Mouse (Mus musculus) intestine, embryonic 14.5 days (tissue): ENCODE data around the gene Phactr3. TPM values are rescaled to one million over a fixed set of nuclear protein-coding genes. Genes with fewer than 3 reads are reported as not detected.
A peak's percentile ranks its signal among the peaks of the same experiment; 100 is the strongest.
"Not testable (repeated sequence)": the region's sequence is repeated elsewhere in the genome, so short reads cannot be mapped to it uniquely, and the experiment has no call there.

ENCODE experiments used
- ATAC-seq: fragments of 200-750 bp; cut with Nextera tagmentation; replicated peaks from 2 replicates; pipeline ENCODE4 v1.8.0; 2017; ENCODE audit warnings: low read depth, moderate number of reproducible peaks, moderate TSS enrichment, moderate library complexity; ENCODE audit not compliant: low FRiP score, low TSS enrichment
- DNase-seq: peaks from one replicate; pipeline ENCODE4 v3.0.0-alpha.2; 2018; ENCODE audit warnings: low spot score
- H3K27ac ChIP-seq: fragments of 300-500 bp; sonication (generic); 2 replicates; pipeline ENCODE4 v1.5.1; 2014; ENCODE audit warnings: low read depth, mild to moderate bottlenecking, control low read depth
- H3K27me3 ChIP-seq: fragments of 300-500 bp; sonication (generic); replicated peaks from 2 replicates; pipeline ENCODE4 v1.6.1; 2014; ENCODE audit warnings: low read length, control low read depth; ENCODE audit not compliant: control insufficient read depth, insufficient read depth
- H3K36me3 ChIP-seq: fragments of 300-500 bp; sonication (generic); 2 replicates; pipeline ENCODE4 v1.6.1; 2014; ENCODE audit warnings: low read length, control low read depth; ENCODE audit not compliant: control insufficient read depth, insufficient read depth
- H3K4me1 ChIP-seq: fragments of 300-500 bp; sonication (generic); replicated peaks from 2 replicates; pipeline ENCODE4 v1.6.1; 2014; ENCODE audit warnings: low read length, control low read depth, mixed read lengths; ENCODE audit not compliant: control insufficient read depth, insufficient read depth
- H3K4me2 ChIP-seq: fragments of 300-500 bp; sonication (generic); 2 replicates; pipeline ENCODE4 v1.6.1; 2014; ENCODE audit warnings: low read length
- H3K4me3 ChIP-seq: fragments of 300-500 bp; sonication (generic); 2 replicates; pipeline ENCODE4 v1.5.1; 2014; ENCODE audit warnings: low read depth, low read length, control low read depth, mixed read lengths
- H3K9ac ChIP-seq: fragments of 300-500 bp; sonication (generic); 2 replicates; pipeline ENCODE4 v1.6.1; 2014; ENCODE audit warnings: mild to moderate bottlenecking, low read length
- H3K9me3 ChIP-seq: fragments of 300-500 bp; sonication (generic); 2 replicates; pipeline ENCODE4 v1.6.1; 2016; ENCODE audit warnings: low read length, control low read depth; ENCODE audit not compliant: control insufficient read depth
- WGBS: fragments of 180-500 bp; shearing (Covaris S2); extraction: QIAGEN DNeasy Blood & Tissue Kit; methylation state at CpG from one replicate; pipeline ENCODE4 v1.1.7; 2014; 5-methylcytosine and 5-hydroxymethylcytosine counted together
- polyA plus RNA-seq: library from polyadenylated mRNA; unstranded; fragments of >200 nt; fragmentation: Nextera tagmentation; extraction: Ambion mirVana; gene quantifications from 2 replicates; pipeline ENCODE4 v1.2.1, GENCODE M21; 2014

The Phactr3 gene
- polyA plus RNA-seq, 1 experiment from 2014 or later: 2.3 TPM

- DNase-seq: no peak
Observed at GRCm38 (mm10) chr2:178326067-178326466, 207.3 kb downstream of the Phactr3 start.

GRCm38 (mm10) chr2:178326750-178327465, 208.1 kb downstream of the Phactr3 start:
- ATAC-seq (peak; percentile 24; the same call in 1 of the 2 replicates), DNase-seq (no peak)
- H3K9me3 ChIP-seq: no peaks in the 10 kb centered on the region
- H3K9ac ChIP-seq: no peak overlapping the region
- H3K4me3 ChIP-seq: no peak overlapping the region
- H3K27ac ChIP-seq: no peak overlapping the region
- no peaks in the 10 kb centered on the region for H3K36me3 ChIP-seq
- peaks cover 10% of the 10 kb centered on the region for H3K4me1 ChIP-seq
- 17% methylated on average over 5 of the region's 5 CpGs for WGBS
- H3K4me2 ChIP-seq: peak overlapping the region; percentile 24
- H3K27me3 ChIP-seq: no peaks in the 10 kb centered on the region

More at GRCm38 (mm10) chr2:178326067-178326466, 207.3 kb downstream of the Phactr3 start:
- no peak for ATAC-seq
- no peaks in the 10 kb centered on the region for H3K9me3 ChIP-seq
- no peak overlapping the region for H3K4me2 ChIP-seq
- H3K36me3 ChIP-seq: no peaks in the 10 kb centered on the region
- H3K4me3 ChIP-seq: no peak overlapping the region
- H3K4me1 ChIP-seq: peaks cover 10% of the 10 kb centered on the region
- H3K27me3 ChIP-seq: no peaks in the 10 kb centered on the region
- H3K9ac ChIP-seq: no peak overlapping the region
- H3K27ac ChIP-seq: no peak overlapping the region
- WGBS: 93% methylated on average over 10 of the region's 10 CpGs

- peaks cover 10% of the 10 kb centered on the region for H3K4me1 ChIP-seq
- peak overlapping the region; percentile 24 for H3K4me2 ChIP-seq
- DNase-seq (peak; percentile 75), ATAC-seq (peak; percentile 93)
- no peaks in the 10 kb centered on the region for H3K9me3 ChIP-seq
- H3K9ac ChIP-seq: no peak overlapping the region
- H3K36me3 ChIP-seq: no peaks in the 10 kb centered on the region
- H3K4me3 ChIP-seq: no peak overlapping the region
- H3K27ac ChIP-seq: no peak overlapping the region
- no peaks in the 10 kb centered on the region for H3K27me3 ChIP-seq
- 10% methylated on average over 12 of the region's 12 CpGs for WGBS
Observed at GRCm38 (mm10) chr2:178327466-178328040, 208.8 kb downstream of the Phactr3 start.

GRCm38 (mm10) chr2:178329551-178329950, 210.8 kb downstream of the Phactr3 start:
- 77% methylated on average over 5 of the region's 5 CpGs for WGBS
- Histone ChIP-seq H3K9ac (no peak overlapping the region), H3K27ac (no peak overlapping the region), H3K4me2 (no peak overlapping the region), H3K27me3 (no peaks in the 10 kb centered on the region), H3K4me1 (peaks cover 10% of the 10 kb centered on the region), H3K36me3 (no peaks in the 10 kb centered on the region), H3K9me3 (no peaks in the 10 kb centered on the region), H3K4me3 (no peak overlapping the region)
- DNase-seq (no peak), ATAC-seq (no peak)

- WGBS: 55% methylated on average over 1 of the region's 1 CpGs
Observed at GRCm38 (mm10) chr2:178329986-178330385, 211.2 kb downstream of the Phactr3 start.

GRCm38 (mm10) chr2:178337878-178338277, 219.1 kb downstream of the Phactr3 start:
- H3K27me3 ChIP-seq: no peaks in the 10 kb centered on the region
- H3K9ac ChIP-seq: no peak overlapping the region
- H3K4me3 ChIP-seq: no peak overlapping the region
- no peak overlapping the region for H3K27ac ChIP-seq
- H3K9me3 ChIP-seq: no peaks in the 10 kb centered on the region
- no peak for ATAC-seq
- DNase-seq: no peak
- no peaks in the 10 kb centered on the region for H3K36me3 ChIP-seq
- H3K4me2 ChIP-seq: no peak overlapping the region
- H3K4me1 ChIP-seq: no peaks in the 10 kb centered on the region
- 42% methylated on average over 1 of the region's 1 CpGs for WGBS

More at GRCm38 (mm10) chr2:178329986-178330385, 211.2 kb downstream of the Phactr3 start:
- no peak overlapping the region for H3K4me3 ChIP-seq
- H3K27me3 ChIP-seq: no peaks in the 10 kb centered on the region
- no peaks in the 10 kb centered on the region for H3K36me3 ChIP-seq
- DNase-seq: no peak
- no peak overlapping the region for H3K27ac ChIP-seq
- H3K9ac ChIP-seq: no peak overlapping the region
- no peak for ATAC-seq
- no peaks in the 10 kb centered on the region for H3K9me3 ChIP-seq
- H3K4me2 ChIP-seq: no peak overlapping the region
- peaks cover 10% of the 10 kb centered on the region for H3K4me1 ChIP-seq

GRCm38 (mm10) chr2:178339044-178339443, 220.3 kb downstream of the Phactr3 start:
- H3K4me1 ChIP-seq: no peaks in the 10 kb centered on the region
- no peak overlapping the region for H3K4me3 ChIP-seq
- 2% methylated on average over 2 of the region's 2 CpGs for WGBS
- ATAC-seq: no peak
- H3K9me3 ChIP-seq: no peaks in the 10 kb centered on the region
- no peaks in the 10 kb centered on the region for H3K36me3 ChIP-seq
- no peak overlapping the region for H3K27ac ChIP-seq
- no peak overlapping the region for H3K9ac ChIP-seq
- no peak for DNase-seq
- H3K27me3 ChIP-seq: no peaks in the 10 kb centered on the region
- no peak overlapping the region for H3K4me2 ChIP-seq

- not testable (repeated sequence) for H3K27ac ChIP-seq, H3K4me1 ChIP-seq, H3K9ac ChIP-seq, H3K4me3 ChIP-seq, H3K4me2 ChIP-seq, H3K9me3 ChIP-seq, DNase-seq, H3K27me3 ChIP-seq, H3K36me3 ChIP-seq
- ATAC-seq: peak; percentile 63; the same call in 1 of the 2 replicates
Observed at GRCm38 (mm10) chr2:178342105-178342504, 223.3 kb downstream of the Phactr3 start.

GRCm38 (mm10) chr2:178342597-178342996, 223.8 kb downstream of the Phactr3 start:
- no peak overlapping the region for H3K4me2 ChIP-seq
- H3K4me1 ChIP-seq: no peaks in the 10 kb centered on the region
- no peak for DNase-seq
- no peak overlapping the region for H3K4me3 ChIP-seq
- ATAC-seq: peak; percentile 74; the same call in 1 of the 2 replicates
- 37% methylated on average over 4 of the region's 4 CpGs for WGBS
- no peak overlapping the region for H3K9ac ChIP-seq
- H3K9me3 ChIP-seq: no peaks in the 10 kb centered on the region
- no peaks in the 10 kb centered on the region for H3K36me3 ChIP-seq
- H3K27me3 ChIP-seq: no peaks in the 10 kb centered on the region
- no peak overlapping the region for H3K27ac ChIP-seq
